Mouse (Mus musculus) right cerebral cortex, postnatal 10 days (tissue): Measurements from ENCODE around the gene Gfi1.

Experiments used
- DNase-seq, 2 experiments: peaks; one replicate each; pipeline ENCODE4 v3.0.0; 2021; ENCODE audit warnings: low spot score in 2 of 2

Gene Gfi1

GRCm38 (mm10) chr5:107722661-107723532, 2.9 kb downstream of the Gfi1 start:
- no peak for DNase-seq

- no peak for DNase-seq
Observed at GRCm38 (mm10) chr5:107721638-107722011, 4.2 kb downstream of the Gfi1 start.

- peak in 1 of 2 experiments; percentile 33 for DNase-seq
Observed at GRCm38 (mm10) chr5:107720991-107721637, 4.7 kb downstream of the Gfi1 start.

GRCm38 (mm10) chr5:107720511-107720910, 5.3 kb downstream of the Gfi1 start:
- DNase-seq = no peak

GRCm38 (mm10) chr5:107719786-107720185, 6.0 kb downstream of the Gfi1 start:
- no peak for DNase-seq

GRCm38 (mm10) chr5:107719209-107719608, 6.6 kb downstream of the Gfi1 start:
- no peak for DNase-seq

- no peak for DNase-seq
Observed at GRCm38 (mm10) chr5:107717871-107718361, 7.9 kb downstream of the Gfi1 start.

- no peak for DNase-seq
Observed at GRCm38 (mm10) chr5:107711689-107712088, 14.1 kb downstream of the Gfi1 start.

GRCm38 (mm10) chr5:107708124-107708797, 17.6 kb downstream of the Gfi1 start:
- no peak for DNase-seq

- no peak for DNase-seq
Observed at GRCm38 (mm10) chr5:107706262-107706661, 19.6 kb downstream of the Gfi1 start.

- DNase-seq = no peak
Observed at GRCm38 (mm10) chr5:107705756-107706155, 20.1 kb downstream of the Gfi1 start.

GRCm38 (mm10) chr5:107703207-107703763, 22.6 kb downstream of the Gfi1 start:
- DNase-seq = no peak

GRCm38 (mm10) chr5:107701658-107702057, 24.2 kb downstream of the Gfi1 start:
- DNase-seq = no peak

GRCm38 (mm10) chr5:107700873-107701272, 25.0 kb downstream of the Gfi1 start:
- no peak for DNase-seq

GRCm38 (mm10) chr5:107698888-107699287, 26.9 kb downstream of the Gfi1 start:
- DNase-seq = no peak

GRCm38 (mm10) chr5:107695019-107695418, 30.8 kb downstream of the Gfi1 start:
- no peak for DNase-seq

- no peak for DNase-seq
Observed at GRCm38 (mm10) chr5:107688499-107688866, 37.4 kb downstream of the Gfi1 start.

- DNase-seq = peak; percentile 78 to 81
Observed at GRCm38 (mm10) chr5:107687592-107688498, 38.0 kb downstream of the Gfi1 start.

- DNase-seq = no peak
Observed at GRCm38 (mm10) chr5:107687161-107687560, 38.7 kb downstream of the Gfi1 start.

- no peak for DNase-seq
Observed at GRCm38 (mm10) chr5:107684380-107684779, 41.5 kb downstream of the Gfi1 start.

GRCm38 (mm10) chr5:107681300-107681699, 44.5 kb downstream of the Gfi1 start:
- DNase-seq = no peak
